Mouse (Mus musculus): ENCODE results near the gene Slc29a1. TPM values are rescaled to one million over a fixed set of nuclear protein-coding genes. Genes with fewer than 3 reads are reported as not detected.
A peak's percentile ranks its signal among the peaks of the same experiment; 100 is the strongest.

Gene Slc29a1
- polyA plus RNA-seq, 1 experiment, result 358 TPM

DNA sequence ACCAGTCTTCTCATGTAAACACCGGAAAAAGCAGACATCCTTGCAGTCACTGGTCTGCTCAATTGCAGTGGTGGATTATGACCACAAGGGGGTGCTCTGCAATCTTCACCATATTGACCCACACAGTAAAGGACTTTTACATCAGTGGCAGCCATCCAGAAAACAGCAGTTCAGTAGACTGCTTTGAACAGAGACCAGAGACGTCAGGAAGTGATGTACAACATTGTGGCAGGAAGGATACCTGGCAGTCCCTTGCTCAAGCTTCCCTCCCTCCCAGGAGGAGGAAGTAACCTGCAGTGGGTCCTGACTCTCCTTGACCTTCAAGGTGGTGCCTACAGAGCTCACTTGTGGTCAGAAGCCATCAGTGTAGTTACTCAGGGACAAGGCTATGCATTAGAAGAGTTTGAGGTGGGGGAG lies 17.8 kb downstream of the Slc29a1 start:
- H3K27ac ChIP-seq (ENCODE audit: control insufficient read depth, insufficient read depth, low read length), result no peak overlapping the region
- DNase-seq, result peak; percentile 73
- no peak overlapping the region for H3K4me3 ChIP-seq (ENCODE audit: control insufficient read depth, insufficient read depth, low read length)
- H3K4me1 ChIP-seq (replicated peaks; ENCODE audit: control insufficient read depth, insufficient read depth, low read length), result peaks cover 12% of the 10 kb centered on the region
- 2% methylated on average over 2 of the region's 2 CpGs for WGBS
- TF ChIP-seq CTCF (IDR thresholded peaks at IDR 0.05; ENCODE audit: borderline replicate concordance, control insufficient read depth, extremely low read depth, insufficient read depth, low read length, poor library complexity) (no peak), POLR2A (IDR thresholded peaks at IDR 0.05; ENCODE audit: control insufficient read depth, extremely low read depth, insufficient read depth, low read length, poor library complexity) (no peak)
- peaks cover 5% of the 10 kb centered on the region; the same call in 1 of the 2 replicates for H3K36me3 ChIP-seq (ENCODE audit: control insufficient read depth, insufficient read depth, low read length)
- H3K27me3 ChIP-seq (ENCODE audit: control insufficient read depth, insufficient read depth, low read length), result no peaks in the 10 kb centered on the region

DNA sequence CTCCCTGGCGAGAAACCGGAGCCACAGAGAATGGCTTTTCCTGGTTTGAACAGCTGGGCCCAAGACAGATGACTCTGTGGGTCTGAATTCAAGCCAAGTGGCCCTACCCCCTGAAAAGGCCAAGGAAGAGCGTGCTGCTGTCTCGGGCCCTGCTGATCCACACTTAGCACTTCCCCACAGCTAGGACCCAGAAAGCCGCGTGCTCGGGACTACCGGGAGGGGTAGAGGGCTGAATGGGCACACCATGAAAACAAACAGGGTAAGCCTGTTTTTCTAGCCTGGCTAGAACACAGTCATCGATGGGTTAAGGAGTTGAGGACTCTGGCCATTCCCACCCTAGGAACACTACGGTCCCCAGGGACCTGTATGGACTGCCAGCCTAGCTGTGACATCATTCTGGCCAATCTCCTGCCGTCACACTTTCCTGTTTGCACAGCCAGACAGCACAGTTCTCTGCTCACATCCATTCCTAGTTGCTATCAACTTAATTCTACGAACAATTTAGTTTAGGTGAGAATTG lies 18.4 kb downstream of the Slc29a1 start:
- TF ChIP-seq POLR2A (IDR thresholded peaks at IDR 0.05; ENCODE audit: control insufficient read depth, extremely low read depth, insufficient read depth, low read length, poor library complexity) (no peak), CTCF (IDR thresholded peaks at IDR 0.05; ENCODE audit: borderline replicate concordance, control insufficient read depth, extremely low read depth, insufficient read depth, low read length, poor library complexity) (no peak)
- WGBS, result 68% methylated on average over 12 of the region's 12 CpGs
- H3K4me1 ChIP-seq (replicated peaks; ENCODE audit: control insufficient read depth, insufficient read depth, low read length), result peaks cover 12% of the 10 kb centered on the region
- H3K4me3 ChIP-seq (ENCODE audit: control insufficient read depth, insufficient read depth, low read length), result no peak overlapping the region
- H3K27ac ChIP-seq (ENCODE audit: control insufficient read depth, insufficient read depth, low read length), result peak overlapping the region; percentile 61; the same call in 1 of the 2 replicates
- no peaks in the 10 kb centered on the region; the same call in 1 of the 2 replicates for H3K36me3 ChIP-seq (ENCODE audit: control insufficient read depth, insufficient read depth, low read length)
- DNase-seq, result no peak
- H3K27me3 ChIP-seq (ENCODE audit: control insufficient read depth, insufficient read depth, low read length), result no peaks in the 10 kb centered on the region

DNA sequence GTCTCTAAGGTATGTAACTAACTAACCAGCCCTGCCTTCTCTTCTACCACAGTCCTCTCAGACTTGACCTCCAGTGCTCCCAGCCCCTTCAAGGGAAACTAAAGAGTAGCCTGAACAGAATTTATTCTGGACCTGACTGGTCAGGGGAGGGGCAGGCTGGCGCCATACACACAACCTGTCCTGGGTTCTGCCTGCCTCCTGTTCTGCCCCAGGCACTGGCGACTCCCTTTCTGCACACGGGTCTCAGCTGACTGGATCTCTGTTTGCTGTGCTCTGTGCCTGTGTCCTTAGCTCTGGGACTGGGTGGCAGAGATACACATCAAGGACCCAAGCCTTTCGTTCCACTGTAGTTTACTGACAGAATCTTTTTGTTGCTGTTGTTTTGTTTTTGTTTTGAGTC lies 19.9 kb downstream of the Slc29a1 start:
- TF ChIP-seq CTCF (IDR thresholded peaks at IDR 0.05; ENCODE audit: borderline replicate concordance, control insufficient read depth, extremely low read depth, insufficient read depth, low read length, poor library complexity) (no peak), POLR2A (IDR thresholded peaks at IDR 0.05; ENCODE audit: control insufficient read depth, extremely low read depth, insufficient read depth, low read length, poor library complexity) (no peak)
- H3K27ac ChIP-seq (ENCODE audit: control insufficient read depth, insufficient read depth, low read length), result no peak overlapping the region
- H3K36me3 ChIP-seq (ENCODE audit: control insufficient read depth, insufficient read depth, low read length), result no peaks in the 10 kb centered on the region
- no peak for DNase-seq
- no peak overlapping the region for H3K4me3 ChIP-seq (ENCODE audit: control insufficient read depth, insufficient read depth, low read length)
- no peaks in the 10 kb centered on the region for H3K27me3 ChIP-seq (ENCODE audit: control insufficient read depth, insufficient read depth, low read length)
- 96% methylated on average over 4 of the region's 4 CpGs for WGBS
- peaks cover 15% of the 10 kb centered on the region for H3K4me1 ChIP-seq (replicated peaks; ENCODE audit: control insufficient read depth, insufficient read depth, low read length)

DNA sequence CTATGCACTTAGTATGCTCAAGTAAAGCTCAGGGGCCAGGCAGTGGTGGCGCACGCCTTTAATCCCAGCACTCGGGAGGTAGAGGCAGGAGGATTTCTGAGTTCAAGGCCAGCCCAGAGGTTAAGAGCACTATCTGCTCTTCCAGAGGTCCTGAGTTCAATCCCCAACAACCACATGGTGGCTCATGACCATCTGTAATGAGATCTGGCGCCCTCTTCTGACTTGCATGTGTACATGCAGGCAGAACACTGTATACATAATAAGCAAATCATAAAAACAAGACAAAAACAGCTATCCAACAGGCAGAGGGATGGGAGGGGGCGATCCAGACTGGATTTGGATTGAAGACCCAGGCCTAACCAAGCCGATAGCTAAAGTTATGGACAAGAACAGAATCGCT lies 20.6 kb downstream of the Slc29a1 start:
- peaks cover 18% of the 10 kb centered on the region for H3K4me1 ChIP-seq (replicated peaks; ENCODE audit: control insufficient read depth, insufficient read depth, low read length)
- TF ChIP-seq POLR2A (IDR thresholded peaks at IDR 0.05; ENCODE audit: control insufficient read depth, extremely low read depth, insufficient read depth, low read length, poor library complexity), result no peak
- peak; percentile 39; the same call in 1 of the 2 replicates for TF ChIP-seq CTCF (IDR thresholded peaks at IDR 0.05; ENCODE audit: borderline replicate concordance, control insufficient read depth, extremely low read depth, insufficient read depth, low read length, poor library complexity)
- no peak overlapping the region for H3K4me3 ChIP-seq (ENCODE audit: control insufficient read depth, insufficient read depth, low read length)
- 78% methylated on average over 7 of the region's 7 CpGs for WGBS
- H3K27ac ChIP-seq (ENCODE audit: control insufficient read depth, insufficient read depth, low read length), result peak overlapping the region; percentile 16; the same call in 1 of the 2 replicates
- H3K27me3 ChIP-seq (ENCODE audit: control insufficient read depth, insufficient read depth, low read length), result no peaks in the 10 kb centered on the region
- no peaks in the 10 kb centered on the region for H3K36me3 ChIP-seq (ENCODE audit: control insufficient read depth, insufficient read depth, low read length)
- peak; percentile 50 for DNase-seq

DNA sequence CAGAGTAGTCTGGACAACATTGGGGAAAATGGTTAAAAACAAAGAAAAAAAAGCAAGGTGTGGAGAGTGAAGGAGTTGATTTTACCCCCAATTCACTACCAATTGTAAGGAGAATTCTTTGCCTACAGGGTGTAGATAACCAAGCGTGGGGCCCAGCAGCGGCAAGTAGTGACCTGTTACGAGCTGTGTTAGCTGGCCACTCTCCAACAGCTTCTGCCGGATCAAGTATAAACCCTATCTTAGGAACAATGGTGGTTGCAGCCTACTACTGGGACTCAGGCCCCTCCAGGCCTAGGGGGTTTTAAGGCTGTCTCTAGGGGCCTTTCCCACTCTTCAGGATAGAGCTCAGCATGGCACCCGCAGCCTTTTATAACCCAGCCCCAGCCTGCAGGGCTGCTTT lies 21.2 kb downstream of the Slc29a1 start:
- Histone ChIP-seq H3K4me3 (ENCODE audit: control insufficient read depth, insufficient read depth, low read length) (no peak overlapping the region), H3K4me1 (replicated peaks; ENCODE audit: control insufficient read depth, insufficient read depth, low read length) (peaks cover 18% of the 10 kb centered on the region), H3K36me3 (ENCODE audit: control insufficient read depth, insufficient read depth, low read length) (no peaks in the 10 kb centered on the region), H3K27me3 (ENCODE audit: control insufficient read depth, insufficient read depth, low read length) (no peaks in the 10 kb centered on the region), H3K27ac (ENCODE audit: control insufficient read depth, insufficient read depth, low read length) (peak overlapping the region; percentile 15; the same call in 1 of the 2 replicates)
- no peak for DNase-seq
- TF ChIP-seq POLR2A (IDR thresholded peaks at IDR 0.05; ENCODE audit: control insufficient read depth, extremely low read depth, insufficient read depth, low read length, poor library complexity) (no peak), CTCF (IDR thresholded peaks at IDR 0.05; ENCODE audit: borderline replicate concordance, control insufficient read depth, extremely low read depth, insufficient read depth, low read length, poor library complexity) (no peak)
- 81% methylated on average over 5 of the region's 5 CpGs for whole genome bisulfite sequencing

DNA sequence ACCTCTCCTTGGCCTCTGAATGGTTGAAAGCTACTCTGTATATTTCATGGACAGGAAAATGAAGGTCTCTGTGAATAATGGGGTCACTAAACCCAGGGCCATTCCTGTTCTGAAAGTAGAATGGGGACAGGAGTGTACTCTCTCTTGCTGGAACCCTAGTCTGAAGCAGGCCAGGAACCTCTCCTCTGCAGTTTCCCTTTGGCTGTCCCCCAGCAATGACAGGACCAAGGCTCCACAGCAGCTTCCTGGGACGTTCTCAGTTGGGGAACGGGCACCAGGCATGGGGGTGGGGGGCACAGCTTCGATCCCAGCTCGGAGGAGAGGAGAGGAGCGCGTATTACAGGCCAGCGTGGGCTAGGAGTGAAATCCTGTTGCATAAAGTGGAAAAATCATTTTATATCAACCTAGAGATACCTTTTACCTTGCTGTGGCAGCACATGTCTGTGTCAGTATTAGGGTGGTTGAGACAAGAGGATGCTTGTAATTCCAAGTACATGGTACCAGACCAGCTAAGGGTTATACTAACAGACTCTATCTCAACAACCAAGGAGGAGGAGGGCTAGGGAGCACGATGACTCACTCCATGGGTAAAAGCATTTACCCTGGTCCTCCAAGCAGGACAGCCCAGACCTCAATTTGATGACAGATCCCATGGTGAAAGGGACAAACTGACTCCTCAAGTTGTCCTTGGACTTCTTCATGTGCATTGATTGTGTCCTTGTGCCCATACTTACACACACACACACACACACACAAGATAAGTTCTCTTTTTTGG lies 24.1 kb downstream of the Slc29a1 start:
- no peaks in the 10 kb centered on the region for H3K27me3 ChIP-seq (ENCODE audit: control insufficient read depth, insufficient read depth, low read length)
- 95% methylated on average over 8 of the region's 8 CpGs for WGBS
- peaks cover 15% of the 10 kb centered on the region for H3K4me1 ChIP-seq (replicated peaks; ENCODE audit: control insufficient read depth, insufficient read depth, low read length)
- peaks cover 14% of the 10 kb centered on the region for H3K36me3 ChIP-seq (ENCODE audit: control insufficient read depth, insufficient read depth, low read length)
- DNase-seq, result no peak
- no peak overlapping the region for H3K27ac ChIP-seq (ENCODE audit: control insufficient read depth, insufficient read depth, low read length)
- no peak overlapping the region for H3K4me3 ChIP-seq (ENCODE audit: control insufficient read depth, insufficient read depth, low read length)
- TF ChIP-seq CTCF (IDR thresholded peaks at IDR 0.05; ENCODE audit: borderline replicate concordance, control insufficient read depth, extremely low read depth, insufficient read depth, low read length, poor library complexity) (no peak), POLR2A (IDR thresholded peaks at IDR 0.05; ENCODE audit: control insufficient read depth, extremely low read depth, insufficient read depth, low read length, poor library complexity) (no peak)
